Mouse (Mus musculus) CH12F3 (cell line): ENCODE data around the gene Gm6169.
"Not testable (repeated sequence)": the region's sequence is repeated elsewhere in the genome, so short reads cannot be mapped to it uniquely, and the experiment has no call there.

Experiments
- in situ Hi-C: fragments of 300-500 bp; cut with MboI; formaldehyde crosslinking; loops from 2 replicates; pipeline ENCODE4 v1.14.3; 2020; ENCODE audit warnings: low sequenced_read_pairs

Gm6169 gene

DNA sequence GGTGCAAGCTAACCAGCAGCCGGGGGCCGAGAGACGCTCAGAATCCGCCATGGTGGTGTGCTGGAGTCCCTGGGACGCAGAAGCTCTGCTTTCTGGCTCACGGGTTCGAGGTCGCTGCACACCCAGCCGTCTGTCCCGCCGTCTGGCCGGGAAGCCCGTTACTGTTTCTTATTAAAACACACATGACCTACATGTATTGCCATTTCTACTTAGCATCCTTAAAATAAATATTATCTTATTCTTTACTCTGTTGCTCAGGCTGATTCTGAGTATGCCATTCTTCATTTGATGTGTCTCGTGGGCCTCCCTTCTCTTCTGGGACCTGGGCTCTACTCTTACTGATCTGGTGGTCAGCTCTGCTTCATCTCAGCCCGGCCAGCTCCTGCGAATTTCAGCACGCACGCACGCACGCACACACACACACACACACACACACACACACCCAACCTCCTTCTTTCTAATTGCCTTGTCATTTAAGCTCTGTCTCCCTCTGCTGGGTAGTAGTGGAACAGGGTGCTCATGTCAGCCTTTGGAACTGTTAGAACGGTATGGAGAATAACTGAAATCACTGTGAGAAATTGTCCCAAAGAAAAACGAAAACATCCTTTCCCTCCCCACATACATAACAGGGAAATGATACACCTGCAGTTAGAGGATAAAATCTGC, at the start of gene Gm6169:
TSS of gene Gm6169 (minus strand) at position 51 of the 666 bp plus-strand sequence.
- in situ Hi-C loops = no loop called here

DNA sequence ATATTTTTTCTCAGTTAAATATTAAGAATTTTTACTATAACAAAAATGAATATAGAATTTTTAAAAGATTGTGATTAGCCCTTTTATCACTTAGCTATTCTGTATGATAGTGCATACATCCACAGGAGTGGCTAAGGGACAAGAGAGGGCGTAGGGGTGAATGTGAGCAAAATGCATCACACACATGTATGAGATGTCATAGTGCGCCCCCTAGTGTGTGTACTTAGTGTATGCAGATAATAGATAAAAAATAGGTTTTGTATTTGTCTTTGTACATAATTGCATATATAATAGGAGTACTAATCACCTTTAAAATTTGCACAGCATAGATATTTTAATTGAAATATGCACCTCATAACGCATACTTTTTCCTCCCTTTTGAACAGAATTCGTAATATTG, 46.8 kb upstream of the Gm6169 start:
- in situ Hi-C loops = no loop called here

DNA sequence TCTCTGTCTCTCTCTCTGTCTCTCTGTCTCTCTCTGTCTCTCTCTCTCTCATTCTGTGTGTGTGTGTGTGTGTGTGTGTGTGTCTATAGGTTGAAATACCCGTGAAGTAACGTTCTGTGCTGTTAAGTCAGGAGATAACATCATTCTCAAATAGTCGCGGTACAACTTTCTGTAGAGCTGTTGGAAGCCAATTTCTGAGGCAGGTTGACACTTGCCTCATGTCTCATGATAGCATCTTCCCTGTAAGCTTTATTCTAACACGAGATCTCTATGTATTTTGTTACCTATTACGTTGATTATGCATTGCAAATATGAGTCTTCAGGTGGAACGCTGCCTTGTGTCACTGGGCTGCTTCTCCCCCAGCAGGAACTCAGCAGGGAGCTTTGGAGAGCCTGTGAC, 43.3 kb upstream of the Gm6169 start:
- in situ Hi-C loops = no loop called here

DNA sequence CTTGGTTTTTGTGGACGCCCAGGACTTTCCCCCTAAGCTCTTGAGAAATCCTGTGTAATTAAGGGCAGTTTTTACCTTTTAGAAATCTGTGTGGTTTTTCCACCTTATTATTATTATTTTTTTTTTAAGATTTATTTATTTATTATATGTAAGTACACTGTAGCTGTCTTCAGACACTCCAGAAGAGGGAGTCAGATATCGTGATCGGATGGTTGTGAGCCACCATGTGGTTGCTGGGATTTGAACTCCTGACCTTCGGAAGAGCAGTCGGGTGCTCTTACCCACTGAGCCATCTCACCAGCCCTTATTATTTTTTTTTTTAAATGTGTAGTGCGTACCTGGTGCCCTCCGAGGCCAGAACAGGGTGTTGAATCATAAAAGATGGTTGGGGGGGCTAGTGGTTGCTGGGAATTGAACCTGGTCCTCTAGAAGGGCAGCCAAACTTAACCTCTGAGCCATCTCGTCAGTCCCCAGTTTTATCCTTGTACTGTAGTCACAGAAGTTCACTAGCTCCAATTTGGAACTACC, 39.4 kb upstream of the Gm6169 start:
- in situ Hi-C loops = not testable (repeated sequence)

DNA sequence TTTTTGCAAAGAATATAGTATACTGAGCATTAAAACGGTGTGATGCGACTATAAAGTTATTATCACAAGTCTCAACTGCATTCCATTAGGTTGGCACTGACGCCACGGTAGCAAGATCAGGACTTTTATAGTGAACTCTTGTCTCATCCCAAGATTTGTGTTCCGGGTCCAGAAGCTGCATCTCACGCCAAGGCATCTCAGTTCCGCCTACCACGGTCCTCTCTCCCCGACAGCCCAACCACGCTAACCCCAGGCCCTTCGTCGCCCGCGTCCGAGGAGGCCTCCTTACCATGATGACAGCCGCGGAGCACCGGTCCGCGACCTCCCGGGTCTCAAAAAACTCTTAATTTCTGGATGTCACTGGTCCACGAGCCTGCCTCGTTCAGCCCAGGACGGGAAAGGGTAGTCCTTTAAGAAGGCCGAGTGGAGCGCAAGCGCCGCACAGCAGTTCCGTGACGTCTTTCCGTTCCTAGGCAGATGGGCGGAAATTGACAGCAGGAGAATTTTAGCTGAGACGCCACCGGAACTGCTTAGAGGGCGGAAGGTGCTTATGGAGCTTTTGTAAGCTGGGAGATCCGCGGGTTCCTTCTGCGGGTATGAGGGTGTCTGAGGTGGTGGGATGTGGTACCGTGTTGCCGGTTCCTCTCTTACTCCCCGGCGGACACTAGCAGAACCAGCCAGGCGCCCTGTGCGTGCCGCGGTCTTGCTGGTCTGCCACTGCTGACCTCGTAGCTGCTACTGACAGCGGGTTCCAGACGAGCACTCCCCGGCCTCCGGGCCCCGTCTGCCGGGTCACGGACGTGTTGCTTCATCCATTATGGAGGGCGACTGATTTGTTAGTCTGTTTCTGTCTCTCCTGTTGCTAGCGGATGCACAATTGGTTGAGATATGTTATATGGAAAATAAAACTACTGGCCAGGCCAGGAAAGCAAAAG, 38.7 kb upstream of the Gm6169 start, which contains the start of the genes Gfm2 and Nsa2:
TSS of gene Gfm2 (plus strand) at position 472 of the 935 bp plus-strand sequence.
TSS of gene Nsa2 (minus strand) at position 472 of the 935 bp plus-strand sequence.
- in situ Hi-C loops = no loop called here

DNA sequence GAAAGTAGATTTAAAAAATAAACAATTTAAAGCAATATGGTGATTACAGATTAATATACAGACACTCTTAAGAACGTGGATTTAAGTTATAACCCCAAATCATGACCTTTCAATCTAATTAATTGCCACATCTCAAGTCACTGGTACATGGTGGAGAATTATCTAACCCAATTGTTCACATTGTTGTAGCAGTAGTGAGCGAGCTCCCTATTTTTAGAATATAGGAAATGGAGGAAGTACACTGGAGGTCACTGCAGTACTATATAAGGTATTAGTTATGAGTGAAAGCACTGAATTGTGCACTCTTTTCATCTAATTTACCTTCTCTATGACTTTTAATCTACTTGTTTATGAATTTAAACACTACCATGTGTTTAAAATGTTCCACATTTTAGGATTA, 31.4 kb upstream of the Gm6169 start:
- in situ Hi-C loops = not testable (repeated sequence)

DNA sequence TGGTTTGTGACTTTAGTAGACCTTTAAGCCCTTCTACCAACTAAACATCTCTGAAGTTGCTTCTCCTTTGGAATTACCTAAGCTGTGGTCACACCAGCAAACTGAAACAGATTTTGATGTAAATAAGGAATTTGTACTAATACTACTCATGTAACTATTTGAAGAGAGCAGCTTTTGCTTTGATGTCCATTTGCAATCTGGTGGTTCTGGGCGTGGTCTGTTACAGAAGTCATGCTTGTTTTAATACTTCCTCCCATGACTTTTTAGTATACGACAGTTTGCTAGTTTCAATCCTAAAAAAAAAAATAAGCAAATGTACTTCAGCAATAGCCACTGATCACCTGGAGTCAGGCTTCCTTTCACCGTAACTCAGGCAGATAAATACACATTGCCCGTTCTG, 30.6 kb upstream of the Gm6169 start:
- in situ Hi-C loops = not testable (repeated sequence)

DNA sequence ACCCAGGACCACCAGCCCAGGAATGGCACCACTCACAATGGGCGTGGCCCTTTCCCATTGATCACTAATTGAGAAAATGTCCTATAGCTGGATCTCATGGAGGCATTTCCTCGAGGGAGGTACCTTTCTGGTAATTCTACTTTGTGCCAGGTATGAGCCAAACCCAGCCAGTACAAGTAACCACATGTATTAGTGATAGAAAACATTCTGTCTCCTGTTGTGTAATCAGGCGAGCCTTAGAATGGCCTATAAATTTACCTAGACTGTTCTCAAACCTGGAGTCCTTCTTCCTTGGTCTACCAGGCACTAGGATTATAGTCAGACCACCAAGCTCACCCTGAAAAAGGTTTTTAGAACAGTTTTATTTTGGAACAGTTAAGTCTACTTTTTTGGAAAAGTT, 22.3 kb upstream of the Gm6169 start:
- in situ Hi-C loops = no loop called here

DNA sequence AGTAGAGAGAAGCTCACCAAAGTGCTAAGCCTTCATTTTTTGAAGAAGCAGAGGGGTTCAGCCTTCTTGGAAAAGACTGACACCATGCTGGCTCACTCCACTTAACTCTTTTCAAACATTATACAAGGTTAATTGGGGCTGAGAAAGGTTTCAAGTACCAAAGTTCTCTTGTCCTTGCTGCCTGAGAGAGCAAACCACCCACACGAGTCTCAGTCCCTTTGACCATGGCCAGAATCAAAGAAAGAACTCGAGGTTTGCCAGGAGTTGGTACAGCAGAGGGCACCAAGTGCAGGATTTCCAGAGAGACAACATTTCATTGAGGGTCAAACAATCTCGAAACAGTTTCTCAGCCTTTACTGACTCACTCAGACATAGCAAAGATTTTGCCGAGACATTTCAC, 10.0 kb upstream of the Gm6169 start:
- in situ Hi-C loops = no loop called here

DNA sequence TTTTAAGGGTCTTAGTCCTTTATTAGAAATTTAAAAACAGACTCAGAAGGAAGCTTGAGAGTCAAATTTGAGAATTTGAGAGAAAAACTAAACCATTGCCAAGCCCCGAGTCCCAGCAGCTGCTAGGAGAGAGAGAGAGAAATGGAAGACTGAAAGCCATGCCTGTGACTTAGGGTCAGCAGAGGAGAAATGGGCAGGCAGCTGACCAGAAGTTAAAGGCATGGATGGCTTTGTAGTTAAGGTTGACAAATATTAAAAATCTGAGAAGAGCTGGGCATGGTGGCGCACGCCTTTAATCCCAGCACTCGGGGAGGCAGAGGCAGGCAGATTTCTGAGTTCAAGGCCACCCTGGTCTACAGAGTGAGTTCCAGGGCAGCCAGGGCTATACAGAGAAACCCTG, 8.7 kb upstream of the Gm6169 start:
- in situ Hi-C loops = not testable (repeated sequence)

DNA sequence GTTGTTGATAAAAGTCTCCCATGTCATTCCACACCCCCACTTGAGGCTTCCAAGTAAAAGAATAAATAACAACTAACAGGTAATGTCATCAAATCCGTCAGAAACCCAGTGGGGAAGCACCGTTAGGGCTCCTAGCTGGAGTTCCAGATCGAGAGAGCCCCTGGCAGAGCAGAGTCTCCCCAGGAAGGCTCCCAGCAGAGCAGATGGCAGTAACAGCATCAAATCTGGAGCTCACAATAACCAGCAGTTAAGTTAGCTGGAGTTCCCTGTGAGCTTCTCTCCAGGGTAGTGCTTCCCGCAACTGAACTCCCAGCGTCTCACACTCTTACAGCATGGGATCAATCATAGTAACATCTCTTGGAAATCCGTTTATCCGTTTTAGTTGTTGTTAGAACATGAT, 6.0 kb upstream of the Gm6169 start:
- in situ Hi-C loops = no loop called here

DNA sequence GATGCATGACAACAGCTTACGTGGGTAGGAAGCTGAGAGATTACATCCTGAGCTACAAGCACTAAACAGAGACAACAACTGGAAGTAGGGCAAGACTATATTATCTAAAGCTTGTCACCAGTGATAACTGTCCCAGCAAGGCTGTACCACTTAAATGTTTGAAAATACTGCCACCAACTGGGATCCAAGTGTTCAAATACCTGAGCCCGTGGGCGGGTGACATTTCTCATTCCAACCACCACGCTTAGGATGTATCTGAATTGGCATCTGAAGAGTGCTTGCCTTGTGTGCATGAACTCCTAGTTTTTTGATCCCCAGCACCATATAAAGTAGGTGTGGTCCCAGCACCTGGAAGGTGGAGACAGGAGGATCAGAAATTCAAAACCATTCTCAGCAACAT, 3.3 kb downstream of the Gm6169 start:
- in situ Hi-C loops = no loop called here

DNA sequence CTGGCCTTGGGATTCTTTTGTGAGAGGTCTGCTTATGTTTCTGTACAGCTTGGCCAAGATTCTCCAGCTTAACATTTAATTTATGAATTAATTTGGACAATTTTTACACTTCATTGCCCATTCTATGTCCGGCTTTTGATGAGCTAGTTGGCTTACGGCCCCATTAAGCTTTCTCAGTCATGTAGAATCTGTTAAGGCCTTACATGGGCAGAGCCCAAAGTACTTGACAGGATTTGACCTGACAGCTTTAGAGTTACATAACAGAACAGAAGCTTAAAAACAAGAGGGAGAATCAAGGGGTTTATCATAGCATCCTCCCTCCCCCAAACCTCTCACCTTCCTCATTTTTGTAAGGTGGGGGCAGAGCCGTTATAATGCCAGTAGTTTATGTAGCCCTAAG, 10.9 kb downstream of the Gm6169 start:
- in situ Hi-C loops = no loop called here

DNA sequence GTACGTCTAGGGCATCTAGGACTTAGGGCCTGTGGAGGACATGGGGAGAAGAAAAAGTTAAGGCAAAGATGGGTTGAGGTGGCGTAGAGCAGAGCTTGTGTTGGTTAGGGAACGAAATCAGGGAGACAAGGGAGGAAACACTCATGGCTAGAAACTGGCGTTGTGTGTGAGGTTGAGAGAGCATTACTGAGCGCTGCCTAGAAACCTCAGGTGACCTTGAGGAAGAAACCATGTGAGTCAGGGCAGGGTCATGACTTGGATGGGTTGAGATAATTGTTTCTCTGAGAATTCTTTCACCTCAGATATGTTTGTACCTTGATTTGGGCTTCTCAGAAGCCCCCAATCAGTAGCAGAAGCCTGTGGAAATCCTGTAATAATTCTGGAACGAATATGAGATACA, 11.6 kb downstream of the Gm6169 start:
- in situ Hi-C loops = no loop called here

DNA sequence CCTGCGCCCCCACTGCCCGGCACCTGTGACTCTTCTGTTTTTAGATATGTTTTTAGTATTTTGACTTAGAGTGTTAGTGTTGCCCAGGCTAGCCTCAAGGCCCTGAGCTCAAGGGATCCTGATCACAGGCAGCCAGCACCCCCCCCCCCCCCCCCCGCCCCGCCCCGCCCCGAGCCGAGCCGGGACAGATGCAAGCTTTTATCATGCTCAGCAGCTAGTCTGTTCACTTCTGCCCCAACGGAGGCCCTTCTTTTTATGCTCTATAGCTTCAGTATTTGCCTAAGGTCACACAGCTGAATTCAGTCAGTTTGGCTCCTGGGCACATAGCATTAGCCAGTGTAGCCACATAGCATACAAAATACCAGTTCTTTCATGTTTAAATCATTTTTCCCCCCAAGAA, 12.7 kb downstream of the Gm6169 start:
- in situ Hi-C loops = no loop called here

DNA sequence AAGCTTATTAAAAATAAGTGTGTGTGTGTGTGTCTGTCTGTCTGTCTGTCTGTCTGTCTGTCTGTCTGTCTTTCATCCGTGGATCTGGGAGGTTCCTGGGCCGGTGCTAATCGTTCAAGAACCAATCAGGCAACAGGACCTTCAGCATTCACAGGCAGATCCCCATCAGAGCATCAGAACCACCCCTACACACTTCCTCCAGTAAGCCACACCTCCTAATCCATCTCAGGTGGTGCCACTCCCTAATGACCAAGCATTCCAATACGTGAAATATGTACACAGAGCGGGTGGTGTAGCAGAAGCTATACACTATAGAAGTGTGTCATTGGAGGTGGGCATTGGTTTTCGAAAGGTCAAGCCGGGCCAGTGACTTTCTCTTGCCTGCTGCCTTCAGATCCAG, 16.6 kb downstream of the Gm6169 start:
- in situ Hi-C loops = no loop called here

DNA sequence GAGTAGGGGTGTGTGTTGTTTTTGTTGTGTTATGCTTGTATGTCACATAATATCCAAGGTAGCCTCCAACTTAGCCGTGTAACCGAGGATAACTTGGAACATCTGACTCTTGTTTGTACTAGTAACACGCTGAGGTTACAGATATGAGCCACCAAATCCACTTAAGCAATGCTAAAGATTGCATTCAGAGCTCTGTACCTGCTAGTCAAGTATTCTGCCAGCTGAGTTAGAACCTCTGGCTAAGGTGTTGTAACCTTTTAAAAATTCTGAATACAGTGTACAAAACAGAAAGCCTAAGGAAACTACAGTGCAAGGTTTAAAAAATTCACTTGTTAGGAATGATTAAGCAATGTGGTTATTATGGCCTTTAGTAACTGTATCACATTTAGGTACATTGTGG, 18.4 kb downstream of the Gm6169 start:
- in situ Hi-C loops = no loop called here

DNA sequence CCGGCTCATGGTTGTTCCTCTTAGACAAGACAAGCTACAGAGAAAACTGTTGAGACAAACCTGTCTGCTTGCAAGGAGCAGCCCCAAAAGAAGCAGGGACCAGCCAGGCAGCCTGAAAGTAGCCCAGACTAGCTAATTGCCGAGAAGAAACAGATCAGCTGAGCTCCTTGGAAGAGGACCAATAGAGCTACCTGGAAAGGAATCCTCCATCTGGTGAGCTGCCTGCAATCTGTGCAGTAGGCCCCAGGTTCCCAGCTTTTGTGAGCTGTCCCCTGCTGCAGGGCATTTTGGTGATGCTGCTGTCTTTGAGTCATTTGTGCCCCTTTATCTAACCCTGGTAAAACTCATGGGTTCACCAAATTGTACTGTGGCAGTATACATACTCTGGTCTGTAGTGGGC, 18.8 kb downstream of the Gm6169 start:
- in situ Hi-C loops = no loop called here

DNA sequence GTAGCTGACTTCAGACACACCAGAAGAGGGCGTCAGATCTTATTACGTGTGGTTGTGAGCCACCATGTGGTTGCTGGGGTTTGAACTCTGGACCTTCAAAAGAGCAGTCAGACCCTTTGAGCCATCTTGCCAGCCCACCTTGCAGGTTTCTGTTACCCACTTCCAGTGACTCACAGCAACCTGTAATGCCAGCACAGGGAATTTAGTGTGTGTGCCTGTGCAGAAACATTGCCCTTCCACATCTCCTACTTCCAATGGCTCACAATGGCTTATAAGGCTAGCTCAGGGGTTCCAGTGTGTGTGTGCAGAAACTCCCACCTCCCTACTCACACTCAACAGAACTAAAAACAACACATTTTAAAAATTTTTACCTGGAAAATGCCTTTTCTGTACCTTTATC, 21.5 kb downstream of the Gm6169 start:
- in situ Hi-C loops = no loop called here

DNA sequence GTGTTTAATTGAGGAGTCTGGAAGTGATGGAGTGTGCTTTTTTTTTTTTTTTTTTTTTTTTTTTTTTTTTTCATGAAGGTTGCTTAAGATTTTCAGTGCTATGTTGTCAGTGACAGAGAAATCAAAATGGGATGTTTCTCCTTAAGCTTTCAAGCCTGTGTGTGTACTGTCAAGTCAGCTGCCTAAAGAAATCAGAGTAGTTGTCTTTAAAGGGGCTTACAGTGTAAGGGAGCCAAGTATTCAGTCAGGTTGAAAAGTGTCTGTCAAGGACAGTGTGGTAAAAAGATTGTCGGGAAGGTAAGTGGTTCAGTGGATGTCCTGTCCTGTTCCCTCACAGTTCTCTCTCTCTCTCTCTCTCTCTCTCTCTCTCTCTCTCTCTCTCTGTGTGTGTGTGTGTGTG, 25.5 kb downstream of the Gm6169 start:
- in situ Hi-C loops = no loop called here

DNA sequence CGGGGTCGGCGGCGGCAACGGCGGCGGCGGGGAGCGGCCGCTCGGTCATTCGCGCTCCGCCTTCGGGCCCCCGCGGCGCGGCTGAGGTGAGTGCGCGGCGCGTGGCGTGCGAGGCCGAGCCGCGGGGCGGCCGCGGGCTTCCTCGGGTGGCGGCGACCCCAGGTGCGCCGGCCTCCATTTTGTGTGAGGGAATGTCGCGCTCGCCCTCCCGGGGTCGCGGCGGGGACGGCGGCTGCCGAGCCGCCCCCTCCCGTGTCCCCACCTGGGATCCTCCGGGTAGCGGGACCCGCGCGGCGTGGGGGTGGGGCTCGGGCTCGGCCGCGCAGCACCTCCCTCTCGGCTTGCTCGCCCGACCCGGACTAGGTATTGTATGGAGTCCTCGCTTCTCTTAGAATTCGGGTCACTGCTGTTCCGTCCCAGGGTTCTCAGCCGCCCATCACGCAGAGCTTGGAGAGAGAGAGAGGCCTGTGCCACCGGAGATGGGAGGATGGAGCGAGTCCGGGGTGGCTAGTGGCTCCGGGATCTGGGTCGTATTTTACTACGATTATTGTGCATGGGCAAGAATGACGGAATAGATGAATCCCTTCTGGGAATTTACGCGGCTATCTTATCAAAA, 27.3 kb downstream of the Gm6169 start:
- in situ Hi-C loops = no loop called here
